Mouse (Mus musculus): ENCODE measurements around the gene Ccdc194.

The Ccdc194 gene

DNA sequence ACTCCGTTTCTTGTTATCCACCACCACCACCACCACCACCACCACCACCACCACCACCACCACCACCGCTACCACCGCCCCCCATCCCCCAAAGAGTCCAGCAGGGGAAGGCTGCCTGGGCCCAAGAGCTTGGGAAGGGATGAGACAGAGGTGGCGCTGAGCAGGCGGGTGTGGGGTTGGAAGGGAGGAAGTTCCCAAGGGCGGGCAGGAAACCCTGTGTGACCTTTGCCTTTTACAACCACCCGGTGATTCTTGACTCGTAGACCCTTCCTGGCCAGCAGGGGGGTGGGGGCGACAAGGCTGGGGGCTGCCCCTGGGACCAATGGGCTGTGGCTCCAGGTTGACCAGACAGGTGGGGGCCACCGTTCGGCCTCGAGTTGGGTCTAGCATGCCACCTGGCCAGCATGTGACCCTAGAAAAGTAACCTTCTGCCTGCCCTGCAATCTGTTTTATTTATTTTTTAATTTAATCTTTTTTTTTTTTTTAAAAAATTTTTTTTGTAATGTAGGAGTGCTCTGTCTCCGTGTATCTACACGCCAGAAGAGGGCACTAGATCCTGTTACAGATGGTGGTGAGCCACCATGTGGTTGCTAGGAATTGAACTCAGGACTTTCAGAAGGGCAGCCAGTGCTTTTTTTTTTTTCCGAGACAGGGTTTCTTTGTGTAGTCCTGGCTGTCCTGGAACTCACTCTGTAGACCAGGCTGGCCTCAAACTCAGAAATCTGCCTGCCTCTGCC lies 12.3 kb downstream of the Ccdc194 start:
- in situ Hi-C loops (cut with MseI, MboI): no loop called here

DNA sequence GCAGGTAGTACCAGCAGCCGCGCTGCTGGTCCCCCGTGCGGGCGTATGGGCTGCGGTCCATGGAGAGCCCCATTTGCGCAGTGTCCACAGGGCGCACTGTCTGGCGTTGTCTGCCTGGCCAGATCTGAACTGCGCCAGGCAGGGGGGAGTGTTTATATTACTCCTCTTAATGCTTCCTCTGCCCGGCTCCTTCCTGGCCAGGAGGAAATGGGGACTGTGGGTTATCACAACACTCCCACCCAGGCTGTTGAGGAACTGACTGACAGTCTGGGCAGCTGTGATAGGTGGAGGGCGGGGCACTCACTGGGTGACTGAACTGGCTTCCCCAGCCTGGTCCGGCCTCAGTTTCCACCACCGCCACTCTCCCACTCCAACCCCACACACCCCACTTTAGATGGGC lies 13.9 kb downstream of the Ccdc194 start, which contains the start of gene Plvap:
Gene Plvap (minus strand): TSS at position 109 of the 400 bp plus-strand sequence.
- in situ Hi-C loops (cut with MseI, MboI): no loop called here

DNA sequence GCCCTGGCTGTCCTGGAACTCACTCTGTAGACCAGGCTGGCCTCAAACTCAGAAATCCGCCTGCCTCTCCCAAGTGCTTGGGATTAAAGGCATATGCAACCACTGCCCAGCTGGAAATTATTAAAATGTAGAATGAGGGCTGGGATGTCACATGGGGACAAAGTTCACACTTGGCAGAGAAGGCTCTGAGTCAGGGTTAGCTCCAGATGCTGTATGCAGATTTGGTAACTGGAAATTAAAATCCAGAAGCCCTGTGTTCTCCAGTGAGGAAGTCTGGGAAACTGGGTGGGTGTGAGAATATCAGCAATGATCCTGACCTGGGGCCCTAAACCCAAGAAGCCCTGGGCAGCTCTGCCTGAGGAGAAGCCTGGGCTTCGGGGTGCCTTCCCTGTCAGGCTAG lies 16.2 kb downstream of the Ccdc194 start:
- in situ Hi-C loops (cut with MseI, MboI): no loop called here

DNA sequence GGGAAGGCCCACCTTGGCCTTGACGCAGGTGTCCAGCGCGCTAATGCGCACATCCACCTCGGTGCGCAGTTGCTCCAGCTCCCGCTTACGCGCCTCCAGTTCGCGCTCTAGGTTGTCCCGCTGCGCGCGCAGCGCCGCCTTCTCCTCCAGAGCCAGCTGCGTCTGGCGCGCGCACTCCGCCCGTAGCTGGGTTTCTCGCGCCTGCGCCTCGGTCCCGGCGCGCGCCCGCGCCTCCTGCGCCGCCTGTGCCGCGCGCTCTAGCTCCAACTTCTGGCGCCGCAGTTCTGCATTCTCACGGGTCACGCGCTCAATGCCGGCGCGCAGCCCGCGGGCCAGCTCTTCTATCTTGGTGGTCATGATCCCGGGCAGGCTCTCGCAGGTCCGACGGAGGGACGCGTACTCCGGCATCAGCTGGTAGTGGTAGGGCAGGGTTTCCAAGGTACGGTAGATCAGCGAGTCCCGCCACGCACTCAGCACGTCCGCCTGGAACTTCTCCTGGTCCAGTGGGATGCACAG lies 17.9 kb downstream of the Ccdc194 start:
- in situ Hi-C loops (cut with MseI, MboI): no loop called here

DNA sequence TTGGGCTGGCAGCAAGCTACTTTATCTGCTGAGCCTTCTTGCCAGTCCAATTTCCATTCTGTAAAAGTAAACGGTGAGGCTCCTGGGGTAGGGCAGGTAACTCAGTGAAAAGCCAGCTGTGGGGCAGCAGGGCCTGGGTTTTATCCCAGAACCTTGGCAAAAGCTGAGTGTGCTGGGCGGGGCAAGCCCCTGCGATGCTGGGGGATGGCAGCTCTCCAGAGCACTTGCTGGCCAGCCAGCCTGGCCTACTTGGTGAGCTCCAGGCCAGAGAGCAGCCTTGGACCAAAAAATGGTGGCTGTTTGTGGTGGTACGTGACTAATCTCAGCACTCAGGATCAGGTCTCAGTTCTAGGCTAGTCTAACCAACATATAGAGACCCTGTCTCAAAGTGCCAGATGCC lies 19.5 kb downstream of the Ccdc194 start:
- in situ Hi-C loops (cut with MseI, MboI): no loop called here

DNA sequence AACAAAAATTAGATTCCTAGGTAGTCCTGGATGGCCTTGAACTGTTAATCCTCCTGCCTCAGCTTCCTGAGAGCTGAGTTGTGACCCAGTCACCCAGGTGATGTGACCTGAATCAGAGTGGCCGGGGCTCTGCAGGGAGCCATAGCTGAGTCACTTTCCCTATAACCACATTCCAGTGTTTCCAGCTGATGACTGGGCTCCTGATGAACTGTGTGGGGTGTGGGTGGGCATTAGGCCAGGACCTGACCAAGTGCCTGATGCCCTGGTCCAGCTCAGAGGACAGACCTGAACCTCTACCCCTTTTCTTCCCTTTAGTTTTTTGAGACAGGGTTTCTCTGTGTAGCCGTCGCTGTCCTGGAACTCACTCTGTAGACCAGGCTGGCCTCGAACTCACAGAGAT lies 20.2 kb downstream of the Ccdc194 start:
- in situ Hi-C loops (cut with MseI, MboI): no loop called here

DNA sequence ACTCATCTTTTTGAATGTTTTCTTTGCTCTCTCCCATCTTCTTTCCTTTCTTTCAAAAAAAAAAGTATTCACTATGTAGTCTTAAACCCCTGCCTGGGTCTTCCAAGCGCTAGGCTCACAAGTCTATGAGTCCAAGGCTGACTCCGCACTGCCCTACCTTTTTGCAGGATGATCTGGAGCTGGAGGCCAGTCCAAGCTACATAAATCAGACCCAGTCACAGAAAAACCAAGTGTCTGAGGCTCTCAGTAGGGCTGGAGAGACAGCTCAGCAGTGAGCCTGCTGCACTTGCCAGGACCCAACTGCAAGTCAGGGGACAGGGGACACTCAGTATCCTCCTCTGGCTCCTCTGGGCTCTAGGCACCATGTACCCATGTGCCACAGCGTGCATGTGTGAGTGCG lies 21.2 kb downstream of the Ccdc194 start:
- in situ Hi-C loops (cut with MseI, MboI): no loop called here

DNA sequence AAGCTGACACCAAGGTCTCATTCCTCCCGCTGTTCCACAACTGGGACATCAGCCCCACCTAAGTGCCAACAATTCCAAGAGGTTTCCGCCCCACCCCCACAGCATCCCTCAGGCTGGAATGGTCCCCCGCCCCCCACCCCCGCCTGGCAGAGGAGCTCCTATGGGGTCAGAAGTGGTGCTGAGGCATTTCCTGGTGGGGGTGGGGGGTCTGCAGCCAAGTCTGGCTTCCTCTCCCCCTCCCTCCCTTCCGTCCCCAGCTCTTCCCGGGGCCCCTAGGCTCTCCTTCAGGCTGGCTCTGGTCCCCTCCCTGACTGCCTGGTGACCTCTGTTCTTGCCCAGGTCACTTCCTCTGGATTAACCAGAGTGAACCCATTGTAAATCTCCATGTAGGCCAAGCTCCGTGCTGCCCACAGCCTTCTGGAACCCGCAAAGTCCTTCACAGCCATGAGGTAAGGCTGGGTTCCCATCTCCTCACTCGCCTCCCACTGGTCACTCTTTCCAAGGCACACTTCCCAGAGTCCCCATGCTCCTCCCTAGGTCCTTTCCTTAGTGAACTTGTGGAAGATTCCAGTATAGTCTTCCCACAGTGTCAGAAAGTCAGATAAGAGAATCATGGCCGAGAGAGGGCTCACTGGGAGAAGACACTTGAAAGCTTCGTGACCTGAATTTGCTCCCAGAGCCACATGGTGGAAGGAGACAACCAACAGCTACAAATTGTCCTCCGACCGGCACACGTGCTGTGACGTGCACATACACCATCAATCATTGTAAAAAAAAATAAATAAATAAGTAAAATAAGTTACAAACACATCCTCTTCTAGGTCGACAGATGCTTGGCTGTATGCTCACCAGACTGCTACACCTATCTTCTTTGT lies 26.5 kb downstream of the Ccdc194 start:
- in situ Hi-C loops (cut with MseI, MboI): no loop called here

DNA sequence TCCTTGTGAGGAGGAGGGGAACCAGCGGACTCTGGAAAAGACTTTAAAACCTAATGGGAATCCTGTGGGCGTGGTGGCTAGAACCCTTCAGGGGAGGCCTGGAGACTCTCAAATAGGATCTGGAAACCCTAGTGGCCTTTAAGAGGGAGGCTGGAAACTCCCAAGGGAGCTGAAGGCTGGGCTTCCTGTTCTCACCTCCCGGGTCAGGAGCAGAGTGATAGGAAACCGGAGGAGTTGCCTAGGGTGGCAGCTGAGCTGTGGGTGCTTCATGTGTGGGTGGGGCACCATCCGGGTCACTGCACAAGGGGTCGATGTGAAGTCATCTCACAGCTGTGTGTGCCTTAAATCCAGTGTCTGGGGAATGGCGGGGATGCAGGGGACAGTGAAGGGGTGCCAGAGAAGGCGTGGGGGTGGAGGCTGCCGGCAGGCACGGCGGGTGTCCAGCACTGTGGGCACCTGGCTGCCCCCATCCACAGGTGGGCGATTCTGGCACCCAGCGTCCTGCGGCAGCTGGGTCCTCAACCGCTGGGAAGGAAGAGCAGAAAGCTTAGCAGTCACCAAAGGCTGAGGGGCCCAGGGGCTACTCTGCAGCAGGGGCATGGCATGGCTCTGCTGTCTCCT lies 27.5 kb downstream of the Ccdc194 start:
- in situ Hi-C loops (cut with MseI, MboI): no loop called here

DNA sequence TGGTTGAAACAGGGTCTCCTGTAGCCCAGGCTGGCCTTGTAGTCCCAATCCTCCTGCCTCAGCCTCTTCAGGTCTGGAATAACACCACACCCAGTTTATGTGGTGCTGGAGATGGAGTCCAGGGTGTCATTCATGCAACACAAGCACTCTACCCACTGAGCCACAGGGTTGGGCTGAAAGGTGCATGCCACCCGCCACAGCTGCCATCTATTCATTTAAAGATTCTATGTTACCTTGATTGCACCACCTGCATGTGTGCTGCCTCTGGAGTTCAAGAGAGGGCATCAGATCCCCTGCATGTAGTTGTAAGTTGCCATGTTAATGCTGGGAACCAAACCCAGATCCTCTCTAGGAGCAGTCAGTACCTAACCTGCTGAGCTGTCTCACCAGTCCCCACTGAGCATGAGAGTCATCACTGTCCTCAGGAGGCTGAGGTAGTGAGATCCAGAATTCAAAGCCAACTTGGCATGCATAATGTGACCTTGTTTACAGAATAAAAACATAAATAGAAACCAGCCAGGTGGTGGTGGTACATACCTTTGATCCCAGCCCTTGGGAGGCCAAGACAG lies 28.4 kb downstream of the Ccdc194 start:
- in situ Hi-C loops (cut with MseI, MboI): no loop called here

DNA sequence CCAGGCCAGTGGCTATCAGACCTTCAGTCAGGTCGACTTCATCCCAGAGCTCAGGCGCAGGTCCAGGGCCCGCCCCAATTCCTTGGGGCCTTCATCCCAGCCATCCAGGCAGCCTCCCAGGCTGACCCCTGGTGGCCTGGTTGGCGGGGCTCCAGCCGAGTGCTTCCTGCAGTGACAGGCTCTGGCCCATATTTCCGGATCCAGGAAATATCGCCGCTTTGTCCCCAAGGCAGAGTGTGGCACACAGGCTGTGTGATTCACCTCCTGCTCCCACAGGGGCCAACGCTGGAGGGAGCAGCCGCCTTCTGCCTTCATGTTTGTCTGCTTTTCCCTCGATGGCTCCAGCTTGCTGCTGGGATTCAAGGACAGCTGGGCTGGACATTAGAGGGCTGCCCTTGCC lies 29.0 kb downstream of the Ccdc194 start:
- in situ Hi-C loops (cut with MseI, MboI): no loop called here

DNA sequence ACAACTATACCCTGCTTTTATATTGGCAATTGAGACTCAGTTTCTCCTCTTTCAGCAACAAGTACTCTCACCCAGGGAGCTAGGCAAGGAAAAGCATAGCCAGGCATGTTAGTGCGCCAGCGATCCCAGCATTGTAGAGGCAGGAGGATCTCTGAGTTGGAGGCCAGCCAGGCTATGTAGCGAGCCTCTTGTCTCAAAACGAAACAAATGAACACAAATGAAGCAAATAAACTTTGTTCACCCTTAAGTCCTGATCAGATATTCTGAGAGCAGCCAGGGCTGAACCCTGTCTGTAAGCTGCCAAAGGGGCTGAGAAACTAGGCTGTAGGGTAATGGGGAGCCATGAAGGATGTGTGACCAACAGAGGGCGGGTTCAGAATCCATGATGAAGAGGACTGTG lies 29.7 kb downstream of the Ccdc194 start:
- in situ Hi-C loops (cut with MseI, MboI): no loop called here

DNA sequence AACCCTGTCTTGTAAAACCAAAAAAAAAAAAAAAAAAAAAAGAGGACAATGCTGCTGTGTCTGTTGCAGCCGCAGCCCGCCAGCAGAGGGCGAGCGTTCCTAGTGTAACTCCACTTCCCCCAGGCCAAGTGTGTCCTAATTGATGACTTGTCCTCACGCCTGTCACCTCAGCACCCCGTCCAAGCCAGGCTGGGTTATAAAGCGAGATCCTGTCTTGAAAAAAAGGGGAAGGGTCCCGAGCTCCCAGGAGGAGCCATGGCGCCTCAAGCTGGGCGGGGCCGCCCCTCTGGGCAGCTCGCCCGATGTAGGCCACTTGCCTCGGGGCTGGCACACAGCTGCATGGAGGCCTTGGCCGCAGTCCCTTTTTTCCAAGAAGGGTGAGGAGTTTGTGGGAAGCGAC lies 30.5 kb downstream of the Ccdc194 start:
- in situ Hi-C loops (cut with MseI, MboI): no loop called here

DNA sequence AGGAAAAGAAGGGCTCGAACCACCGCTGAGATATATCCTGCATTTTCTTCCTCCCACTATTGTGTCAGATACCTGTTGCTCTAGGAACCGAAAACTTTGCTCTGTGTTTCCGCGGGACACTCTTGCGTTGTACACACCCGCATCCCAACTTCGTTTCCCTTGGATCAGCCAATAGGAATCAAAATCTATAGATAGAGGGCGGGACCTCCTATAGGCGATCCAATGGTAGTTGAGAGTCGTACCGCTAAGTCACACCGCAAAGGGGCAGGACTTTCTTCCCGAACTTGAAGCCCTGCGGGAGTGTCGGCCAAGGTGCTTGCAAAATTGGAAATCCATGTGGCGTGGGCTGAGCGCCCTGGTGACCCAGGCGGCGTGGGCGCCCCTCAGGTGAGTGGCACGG lies 37.1 kb downstream of the Ccdc194 start:
- in situ Hi-C loops (cut with MseI, MboI): no loop called here

DNA sequence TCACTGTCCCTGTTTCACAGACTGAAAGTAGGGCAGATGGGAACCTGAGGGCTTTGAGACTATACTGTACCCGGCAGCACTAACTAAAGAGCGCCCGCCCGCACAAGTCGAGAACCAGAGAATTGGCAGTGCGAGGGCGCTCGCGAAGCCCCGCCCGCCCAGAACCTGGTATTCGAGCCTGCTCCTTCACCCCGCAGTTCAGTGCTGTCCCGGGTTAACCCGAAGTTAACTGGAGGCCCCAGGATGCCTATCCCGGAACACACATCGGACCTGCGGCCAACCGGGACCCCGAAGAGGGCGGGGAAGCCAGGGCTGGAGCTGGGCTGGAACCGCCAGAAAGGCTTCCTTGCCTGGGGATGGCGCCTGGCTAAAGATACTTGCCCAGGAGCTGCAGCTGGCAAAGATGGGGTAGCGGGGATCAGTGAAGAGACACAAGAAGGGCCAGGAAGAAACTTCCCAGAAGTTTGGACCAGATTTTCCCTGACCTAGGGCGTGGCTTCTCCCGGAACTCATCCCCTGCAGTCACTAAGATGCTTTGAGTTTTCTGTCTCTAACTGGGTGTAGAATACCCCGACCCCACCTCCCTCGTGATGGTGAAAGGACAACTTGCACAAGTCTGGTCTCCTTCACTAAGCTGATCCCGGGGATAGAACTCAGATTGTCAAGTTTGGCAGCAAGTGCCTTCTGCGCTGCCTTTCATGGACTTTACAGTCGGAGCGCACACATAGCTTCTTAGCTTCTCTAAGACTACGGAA lies 37.6 kb downstream of the Ccdc194 start, which contains the start of gene Gtpbp3:
Gene Gtpbp3 (plus strand): TSS at position 413 of the 755 bp plus-strand sequence.
- in situ Hi-C loops (cut with MseI, MboI): no loop called here

DNA sequence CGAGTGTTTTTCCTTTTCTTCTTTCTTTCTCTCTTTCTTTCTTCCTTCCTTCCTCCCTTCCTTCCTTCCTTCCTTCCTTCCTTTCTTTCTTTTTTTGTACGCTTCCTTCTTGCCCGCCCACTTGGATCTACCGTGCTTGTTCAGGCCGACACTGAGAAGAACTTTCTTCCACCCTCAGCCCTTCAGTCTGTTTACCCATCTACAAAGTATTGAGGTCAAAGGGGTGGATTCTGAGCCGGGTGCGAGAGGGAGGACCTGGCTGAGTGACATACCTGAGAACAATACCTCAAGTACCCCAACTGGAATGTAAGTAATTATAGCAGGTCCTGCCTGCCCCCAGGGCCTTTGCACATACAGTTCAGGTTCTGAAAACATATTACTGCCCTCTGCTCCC lies 39.4 kb downstream of the Ccdc194 start:
- in situ Hi-C loops (cut with MseI, MboI): no loop called here

DNA sequence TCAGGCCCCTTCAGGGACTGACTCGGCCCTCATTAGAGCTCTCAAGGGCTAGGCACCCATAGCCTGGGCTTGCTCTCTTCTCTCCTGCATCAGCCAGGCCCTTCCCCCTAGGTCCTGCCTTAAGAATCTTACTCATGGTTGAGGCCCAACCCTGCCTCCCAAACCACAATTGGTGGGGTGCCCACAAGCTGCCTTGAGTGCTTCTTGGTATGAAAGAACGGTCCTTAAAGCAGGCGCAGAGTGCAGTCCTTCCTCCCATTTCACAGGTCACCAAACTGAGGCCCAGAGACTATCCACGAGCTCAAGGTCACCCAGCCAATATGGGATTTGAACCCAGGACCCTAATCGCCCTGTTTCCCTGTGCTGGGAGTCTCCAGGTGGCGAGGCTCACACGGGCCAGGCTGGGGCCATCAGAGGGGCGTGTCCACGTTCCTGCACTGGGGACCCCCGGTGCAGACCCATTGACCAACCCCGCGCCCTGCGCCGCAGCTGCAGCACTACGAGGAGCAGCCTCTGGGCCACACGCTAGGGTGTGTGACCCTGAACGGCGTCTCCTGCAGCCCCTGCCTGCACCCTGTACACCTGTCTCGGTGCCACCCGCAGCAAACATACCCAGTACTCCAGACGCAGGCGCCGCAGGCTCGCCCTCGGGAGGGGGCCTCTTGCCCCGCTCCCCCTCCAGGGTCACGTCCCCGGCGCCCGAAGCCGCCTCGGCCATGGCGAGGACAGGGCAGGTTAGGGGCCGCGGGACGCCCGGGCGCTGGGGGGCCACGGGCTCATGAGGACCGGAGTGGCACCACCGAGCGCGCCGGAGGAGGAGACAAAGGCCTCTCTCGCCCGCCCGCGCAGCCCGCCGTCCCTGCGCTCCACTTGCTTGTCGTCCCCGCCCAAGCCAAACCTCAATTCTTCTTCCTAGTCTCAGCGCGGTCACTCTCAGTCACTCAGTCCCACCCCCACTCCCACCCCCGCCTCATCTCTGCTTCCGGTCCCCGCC lies 40.1 kb downstream of the Ccdc194 start, which contains the start of gene Ano8:
Gene Ano8 (minus strand): TSS at position 822 of the 994 bp plus-strand sequence.
- in situ Hi-C loops (cut with MseI, MboI): no loop called here

DNA sequence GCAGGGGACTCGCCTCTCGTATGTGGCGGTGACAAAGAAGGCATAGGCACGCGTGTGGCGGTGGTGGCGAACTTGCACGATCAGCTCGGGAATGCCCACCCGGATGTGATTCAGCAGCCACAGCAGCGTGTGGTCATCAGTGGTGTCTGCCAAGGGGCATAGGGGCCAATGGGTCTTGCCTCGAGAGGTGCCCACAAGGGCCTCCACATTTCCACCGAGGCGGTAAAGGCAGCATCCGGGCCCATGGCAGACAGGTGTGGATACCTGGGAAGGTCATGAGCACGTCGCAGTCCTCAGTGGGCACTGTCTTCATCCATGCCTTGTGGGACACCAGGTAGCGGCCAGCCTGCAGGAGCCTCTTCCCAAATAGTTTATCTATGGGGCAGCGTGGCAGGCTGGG lies 40.8 kb downstream of the Ccdc194 start:
- in situ Hi-C loops (cut with MseI, MboI): no loop called here

DNA sequence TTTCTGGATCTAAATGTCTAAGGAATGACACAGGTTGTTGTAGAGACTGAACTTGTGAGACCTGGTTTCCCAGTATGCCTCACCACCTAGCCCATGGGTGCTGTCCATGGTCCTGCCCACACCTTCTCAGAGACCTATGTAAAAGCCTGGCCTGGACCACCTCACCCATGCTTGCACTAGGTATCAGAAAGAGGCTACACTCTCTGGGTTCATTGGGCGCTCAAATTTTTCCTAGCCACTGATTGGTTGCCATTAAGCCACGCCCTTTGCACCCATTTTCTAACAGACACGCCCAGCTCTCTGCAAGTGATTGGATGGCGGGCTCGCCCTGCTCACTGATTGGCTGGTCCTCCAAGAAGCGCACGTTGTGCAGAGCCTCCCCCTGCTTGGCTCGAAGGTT lies 41.6 kb downstream of the Ccdc194 start:
- in situ Hi-C loops (cut with MseI, MboI): no loop called here

DNA sequence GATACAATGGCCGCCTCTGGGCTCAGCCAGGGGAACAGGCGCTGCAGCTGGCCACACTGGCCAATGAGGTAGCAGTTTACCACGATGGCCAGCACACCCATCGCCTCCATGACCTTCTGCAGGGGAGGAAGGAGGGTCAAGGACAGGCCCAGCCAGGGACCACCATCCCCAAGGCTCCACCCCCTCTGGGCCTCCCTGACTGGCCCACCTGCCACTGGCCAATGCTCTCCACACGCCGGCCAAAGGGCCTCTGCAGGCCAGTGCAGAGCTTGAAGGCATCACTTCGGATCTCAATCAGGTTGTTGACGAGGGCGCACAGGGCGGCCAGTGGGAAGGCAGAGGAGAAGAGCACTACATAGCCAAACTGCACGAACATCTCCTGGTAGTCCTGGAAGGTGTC lies 46.6 kb downstream of the Ccdc194 start:
- in situ Hi-C loops (cut with MseI, MboI): no loop called here

Measured in mouse trophoblast stem cell (cell line).